Mouse (Mus musculus) inflammation-experienced regulatory T-cells, adult 6 months (primary cell): ENCODE results near the gene Arid4a. TPM values are rescaled to one million over a fixed set of nuclear protein-coding genes. Genes with fewer than 3 reads are reported as not detected.
A peak's percentile ranks its signal among the peaks of the same experiment; 100 is the strongest.

Experiments used
- ATAC-seq: one replicate; pipeline ENCODE4 v1.8.0; 2017
- polyA plus RNA-seq, 3 experiments: library from polyadenylated mRNA; unstranded; fragments of 100-300 nt; shearing (Covaris generic); gene quantifications; one replicate each; pipeline ENCODE4 v1.2.1; 2017

Arid4a gene
- 100 to 1,000 TPM in 1 of 3 experiments, 10 to 100 TPM in 2; 83.6 to 104 (median 99.6) TPM for polyA plus RNA-seq

DNA sequence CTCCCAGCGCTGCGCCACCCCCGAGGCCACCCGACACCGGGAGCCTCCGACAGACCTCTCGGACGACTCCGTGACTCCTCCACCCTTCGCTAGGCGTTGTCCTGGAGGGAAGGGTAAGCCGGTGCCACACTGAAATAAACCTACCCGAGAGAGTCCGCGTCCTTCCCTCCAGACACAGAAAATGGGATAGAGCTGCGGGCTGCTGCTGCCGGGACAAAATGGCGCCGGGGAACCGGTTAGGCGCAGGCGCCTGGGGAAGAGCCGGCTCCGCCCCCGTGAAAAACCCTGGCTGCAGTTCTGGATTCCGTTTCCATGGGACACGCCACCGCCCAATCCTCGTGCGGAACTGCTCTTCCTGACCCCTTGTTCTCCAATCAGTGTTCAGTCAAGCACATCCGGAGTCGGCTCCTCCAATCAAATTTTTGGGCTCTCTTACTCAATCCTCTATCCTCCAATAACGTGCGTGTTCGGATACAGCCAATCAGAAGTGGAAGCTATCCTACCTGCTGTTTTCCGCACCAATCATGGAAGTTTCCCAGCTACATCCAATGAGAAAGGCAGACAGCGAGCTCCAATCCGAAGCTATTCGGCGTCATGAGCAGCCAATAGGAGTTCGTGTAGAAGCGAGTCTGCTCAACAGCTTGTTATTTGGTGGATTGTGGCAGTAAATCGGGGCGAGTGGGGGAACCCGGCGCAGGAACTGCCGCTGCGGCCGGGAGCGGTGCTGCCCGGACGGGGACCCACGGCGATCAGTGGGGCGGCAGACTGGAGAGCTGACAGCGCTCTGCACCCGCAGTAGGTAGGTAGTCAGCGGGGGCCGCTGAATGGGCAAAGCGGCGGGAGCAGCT lies at the start of gene Arid4a:
Arid4a (plus strand) TSS at position 628 of the 848 bp plus-strand sequence.
- peak; percentile 90 for ATAC-seq

DNA sequence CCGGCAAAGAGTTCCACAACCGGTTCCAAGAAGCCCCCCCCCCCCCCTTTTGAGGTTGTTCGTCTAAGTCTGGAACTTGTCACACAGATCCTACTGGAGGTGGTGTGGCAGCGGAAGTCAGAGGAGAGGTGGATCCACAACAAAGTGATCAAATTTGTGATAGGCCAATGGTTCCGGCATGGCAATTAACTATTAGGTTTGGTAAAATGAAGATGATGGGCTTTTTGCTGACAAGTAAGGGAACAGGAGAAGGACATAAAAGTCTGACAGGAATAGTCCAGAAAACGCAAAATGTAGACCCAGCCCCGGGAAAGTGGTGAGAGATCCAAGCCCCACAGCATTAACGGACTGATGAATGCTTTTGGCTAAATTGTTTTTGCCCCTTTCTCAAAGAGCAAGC lies 48.2 kb upstream of the Arid4a start:
- ATAC-seq, result no peak

DNA sequence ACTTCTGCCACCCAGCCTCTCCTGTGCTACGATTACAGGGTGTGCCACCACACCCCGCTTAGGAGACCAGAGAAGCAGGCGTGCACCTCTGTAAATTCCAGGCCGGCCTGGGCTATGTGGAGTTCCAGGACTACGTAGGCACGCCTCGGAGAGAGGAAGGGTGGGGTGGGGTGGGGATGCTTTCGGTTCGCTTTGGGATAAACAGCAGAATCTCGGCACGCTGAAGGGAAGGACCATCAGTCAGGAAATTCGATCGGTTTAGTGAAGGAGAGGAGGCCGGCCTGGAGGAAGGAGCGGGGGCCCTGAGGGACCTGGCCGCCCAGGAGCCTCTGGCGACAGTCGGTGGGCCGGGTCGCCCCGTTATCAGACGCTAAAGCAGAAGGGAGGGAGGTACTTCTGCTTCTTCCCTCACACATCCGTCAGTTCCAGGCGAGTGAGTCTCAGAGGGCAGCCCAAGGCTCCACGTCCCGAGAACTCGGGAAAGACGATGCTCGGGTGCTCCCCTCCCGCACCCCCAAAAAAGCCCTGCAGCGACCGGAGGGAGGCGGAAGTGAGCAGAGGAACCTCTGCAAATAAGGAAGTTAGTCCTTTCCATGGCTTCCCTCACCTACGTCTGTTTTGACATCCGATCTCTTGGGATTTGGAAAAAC lies 47.5 kb upstream of the Arid4a start:
- peak; percentile 72 for ATAC-seq

DNA sequence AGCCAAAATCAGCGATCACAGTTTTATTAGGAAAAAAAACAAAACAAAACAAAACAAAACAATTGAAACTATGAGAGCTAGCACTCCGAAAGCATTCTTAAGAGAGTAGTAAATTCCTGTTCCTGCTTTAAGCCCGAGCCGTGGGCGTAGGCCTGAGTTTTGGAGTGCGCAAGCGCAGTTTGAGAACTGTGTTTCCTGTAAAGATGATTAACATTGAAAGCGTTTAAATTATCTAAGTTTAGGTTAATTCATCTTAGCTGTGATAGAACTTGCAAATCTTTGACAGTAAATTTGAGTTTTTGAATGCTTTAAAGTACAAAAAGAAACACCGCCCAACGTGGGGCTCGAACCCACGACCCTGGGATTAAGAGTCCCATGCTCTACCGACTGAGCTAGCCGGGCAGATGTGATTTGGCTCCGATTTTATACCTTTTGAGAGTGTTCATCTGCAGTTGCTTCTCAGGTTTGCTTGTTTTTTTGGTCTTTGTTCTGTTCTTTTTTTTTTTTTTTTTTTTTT lies 46.9 kb upstream of the Arid4a start:
- ATAC-seq, result peak; percentile 58

DNA sequence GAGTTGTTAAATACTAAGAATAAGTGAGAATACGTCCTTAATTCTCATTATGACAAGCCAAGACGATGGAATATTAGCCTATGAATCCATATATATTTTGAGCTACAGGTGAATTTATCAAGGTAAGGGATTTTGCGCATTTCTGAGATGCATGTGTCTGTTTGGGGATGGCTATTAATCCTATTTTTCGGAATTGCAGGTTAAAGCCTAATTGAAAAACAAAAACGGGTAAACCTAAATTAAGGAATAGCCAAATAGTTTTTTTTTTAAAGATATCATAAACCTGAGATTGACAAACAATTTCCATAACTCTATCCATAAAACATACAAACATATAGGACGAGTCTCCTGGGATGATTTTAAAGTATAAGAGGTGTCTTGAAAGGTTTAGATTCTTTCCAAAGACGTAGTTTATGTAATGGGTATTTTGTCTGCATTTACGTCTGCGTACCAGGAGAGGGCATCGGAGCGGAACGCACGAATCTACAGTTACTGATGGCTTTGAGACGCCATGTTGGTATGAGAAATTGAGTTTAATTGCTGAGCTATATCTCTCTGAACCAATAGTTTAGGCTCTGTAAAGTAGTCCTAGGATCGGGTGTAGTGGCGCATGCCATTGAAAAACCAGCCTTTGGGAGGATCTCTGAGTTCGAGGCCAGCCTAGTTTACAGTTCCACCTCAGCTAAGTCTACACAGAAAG lies 46.2 kb upstream of the Arid4a start:
- ATAC-seq, result peak; percentile 46

DNA sequence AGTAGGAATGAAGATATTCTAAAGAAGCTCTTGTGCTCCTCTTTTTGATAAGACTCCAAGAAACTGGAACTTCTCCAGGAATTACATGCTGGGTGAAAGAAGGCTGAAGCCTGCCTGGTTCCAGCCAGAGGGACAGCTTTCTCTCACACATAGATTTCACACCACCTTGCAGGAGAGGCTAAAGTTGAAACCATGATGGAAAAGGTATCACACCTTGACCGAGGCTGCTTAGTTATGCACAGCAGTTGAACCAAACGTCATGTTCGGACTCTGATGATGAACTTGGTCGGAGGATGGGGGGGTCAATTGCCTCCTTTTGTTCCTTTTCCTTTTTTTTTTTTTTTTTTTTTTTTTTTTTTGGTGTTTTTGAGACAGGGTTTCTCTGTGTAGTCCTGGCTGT lies 42.0 kb upstream of the Arid4a start:
- ATAC-seq, result no peak

DNA sequence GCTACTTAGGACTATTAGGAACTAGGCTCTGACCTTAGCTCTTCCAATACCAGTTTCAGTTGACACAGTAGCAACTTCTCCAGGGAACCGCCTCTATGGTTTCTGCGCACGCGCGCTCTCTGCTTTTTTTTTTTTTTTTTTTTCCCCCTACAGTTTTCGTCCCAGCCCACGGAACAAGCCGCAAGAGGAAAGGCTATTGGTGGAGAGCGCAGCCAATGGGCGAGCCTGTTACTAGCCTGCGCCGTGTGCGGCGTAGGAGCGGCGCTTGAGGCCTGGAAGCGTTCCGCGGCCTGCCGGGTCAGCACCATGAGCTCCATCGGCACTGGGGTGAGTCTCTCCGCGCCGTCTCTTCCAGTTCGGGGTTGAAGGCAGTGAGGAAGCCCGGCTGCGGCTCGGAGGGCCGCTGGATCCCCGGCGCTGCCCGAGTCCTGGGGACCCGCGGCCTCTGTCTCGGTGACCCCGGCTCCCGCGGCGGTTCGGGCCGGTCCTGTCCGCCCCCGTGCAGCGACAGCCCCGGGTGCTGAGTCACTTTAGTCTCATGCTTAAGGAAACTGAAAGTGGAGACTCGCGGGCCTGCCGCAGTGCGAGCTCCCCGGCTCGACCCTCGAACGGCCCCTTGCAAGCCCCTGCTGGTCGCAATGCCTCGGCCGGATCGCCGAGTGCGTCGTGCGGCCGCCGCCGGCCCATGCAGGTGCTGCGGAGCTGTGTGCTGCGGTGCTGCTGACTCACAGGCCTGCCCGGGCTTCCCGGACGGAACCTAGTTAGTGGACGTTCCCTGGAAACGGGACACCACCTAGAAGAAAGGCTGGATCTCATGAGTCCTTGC lies 41.1 kb upstream of the Arid4a start, which contains the start of gene Psma3:
Psma3 (plus strand) TSS at position 181 of the 826 bp plus-strand sequence.
- peak; percentile 94 for ATAC-seq

DNA sequence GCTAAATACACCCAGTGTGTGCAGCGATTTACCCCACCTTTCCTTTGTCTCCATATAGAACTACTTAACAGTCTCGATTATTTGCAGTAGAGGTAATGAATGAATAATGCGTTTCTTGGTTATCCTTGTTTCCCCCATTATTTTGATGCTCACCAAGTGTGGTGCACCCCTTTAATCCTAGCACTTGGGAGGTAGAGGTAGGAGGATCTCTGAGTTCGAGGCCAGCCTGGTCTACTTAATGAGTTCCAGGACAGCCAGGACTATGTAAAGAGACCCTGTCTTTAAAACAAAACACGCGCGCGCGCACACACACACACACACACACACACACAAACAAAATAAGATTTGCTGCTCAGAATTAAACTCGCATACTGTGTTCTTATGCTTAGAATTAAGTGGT lies 40.4 kb upstream of the Arid4a start:
- ATAC-seq, result no peak

DNA sequence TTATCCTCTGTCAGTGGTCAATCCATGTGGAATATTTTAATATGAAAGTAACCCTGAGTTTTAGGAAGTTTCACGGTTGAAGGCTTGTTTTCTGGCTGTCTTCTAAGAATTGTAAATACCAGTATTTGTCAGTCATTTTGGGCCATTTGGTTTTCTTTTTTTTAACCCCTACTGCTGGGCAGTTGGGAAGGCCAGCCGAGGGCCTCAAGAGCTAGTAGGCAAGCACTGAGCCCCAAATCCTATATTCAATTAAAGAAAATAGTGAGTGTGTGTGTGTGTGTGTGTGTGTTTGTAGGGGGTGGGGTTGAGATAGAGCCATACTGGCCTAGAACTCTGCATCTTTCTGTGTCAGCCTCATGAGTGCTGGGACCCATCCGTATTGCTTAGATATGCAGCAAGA lies 39.9 kb upstream of the Arid4a start:
- no peak for ATAC-seq

DNA sequence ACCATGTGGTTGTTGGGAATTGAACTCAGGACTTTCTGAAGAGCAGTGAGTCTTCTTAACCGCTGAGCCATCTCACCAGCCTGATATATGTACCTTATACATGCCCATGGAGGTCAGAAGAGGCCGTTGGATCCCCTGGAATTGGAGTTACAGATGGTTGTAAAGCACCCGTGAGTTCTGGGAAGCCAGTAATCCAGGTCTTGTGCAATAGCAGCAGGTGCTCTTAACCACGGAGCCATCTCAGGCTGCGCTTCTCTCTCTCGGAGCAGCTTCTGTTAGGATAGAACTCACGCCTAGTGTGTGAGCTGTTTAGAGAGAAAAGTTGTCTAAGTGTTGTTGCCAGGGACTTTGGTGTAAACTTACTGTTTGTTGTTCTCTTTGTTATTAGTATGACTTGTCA lies 37.4 kb upstream of the Arid4a start:
- no peak for ATAC-seq

DNA sequence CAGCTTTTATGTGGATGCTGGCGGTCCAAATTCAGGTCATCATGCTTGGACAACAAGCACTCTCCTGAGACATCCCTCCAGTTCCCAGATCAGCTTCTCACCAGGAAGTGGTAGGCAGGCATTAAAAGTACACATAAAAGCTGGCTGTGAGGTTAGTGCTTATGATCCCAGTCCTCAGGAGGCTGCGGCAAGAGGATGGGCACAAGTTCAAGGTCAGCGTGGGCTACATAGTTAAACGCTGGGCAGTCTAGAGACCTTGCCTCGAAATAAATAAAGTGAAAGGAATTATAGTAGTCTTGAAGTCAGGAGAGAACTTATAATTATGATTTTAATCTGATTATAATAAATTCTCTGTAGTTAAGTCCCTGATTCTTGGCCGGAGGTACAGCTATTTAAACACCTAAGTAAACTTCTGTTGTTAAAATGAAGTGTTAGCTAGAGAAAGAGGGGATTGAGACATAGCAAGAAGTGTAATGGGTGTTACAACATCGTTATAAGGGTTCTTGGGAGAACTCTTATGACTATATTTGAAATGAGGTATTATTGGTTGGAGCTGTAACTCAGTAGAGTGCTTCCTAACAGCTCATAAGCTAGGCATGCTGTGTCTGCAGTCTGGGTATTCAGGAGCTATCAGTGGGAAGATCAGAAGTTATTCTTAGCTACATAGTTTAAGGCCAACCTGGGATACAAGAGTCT lies 30.8 kb upstream of the Arid4a start:
- ATAC-seq, result no peak

DNA sequence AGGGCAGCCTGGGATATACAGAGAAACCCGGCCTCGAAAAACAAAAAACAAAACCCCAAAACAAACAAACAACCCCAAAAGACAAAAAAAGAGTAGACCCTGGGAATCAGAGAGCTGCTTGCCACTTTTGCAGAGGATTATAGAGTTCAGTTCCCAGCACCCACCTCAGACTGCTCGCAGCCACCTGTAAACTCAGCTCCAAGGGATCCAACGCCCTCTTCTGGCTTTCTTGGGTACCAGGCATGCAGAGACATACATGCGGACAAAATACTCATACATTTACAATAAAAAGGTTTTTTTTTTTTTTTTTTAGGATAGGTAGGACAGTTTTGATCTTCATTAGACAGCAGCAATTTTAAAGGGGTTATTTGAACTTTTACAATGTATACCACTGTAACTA lies 18.6 kb upstream of the Arid4a start:
- no peak for ATAC-seq

DNA sequence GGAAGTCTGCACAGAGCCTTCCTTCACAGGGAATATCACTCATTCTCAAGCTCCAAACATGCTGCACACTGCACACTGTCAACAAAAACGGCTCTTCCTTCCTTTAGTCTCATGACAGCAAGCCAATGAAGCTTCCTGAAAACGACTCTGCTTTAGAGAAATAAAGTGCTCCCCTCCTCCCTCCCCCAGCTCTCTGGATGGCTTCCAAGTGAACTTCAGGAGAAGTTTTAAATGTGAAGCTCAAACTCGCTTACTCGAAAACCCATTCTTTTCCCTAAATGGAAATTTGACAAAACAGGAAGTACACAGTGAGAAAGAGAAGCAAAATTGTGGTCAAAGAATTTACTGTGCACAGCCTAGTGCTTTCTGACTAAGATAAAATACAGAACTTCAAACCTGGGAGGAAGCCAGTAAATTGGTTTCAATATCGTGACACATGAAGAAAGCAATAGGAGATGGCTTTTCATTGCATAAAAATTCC lies 16.3 kb upstream of the Arid4a start:
- peak; percentile 89 for ATAC-seq

DNA sequence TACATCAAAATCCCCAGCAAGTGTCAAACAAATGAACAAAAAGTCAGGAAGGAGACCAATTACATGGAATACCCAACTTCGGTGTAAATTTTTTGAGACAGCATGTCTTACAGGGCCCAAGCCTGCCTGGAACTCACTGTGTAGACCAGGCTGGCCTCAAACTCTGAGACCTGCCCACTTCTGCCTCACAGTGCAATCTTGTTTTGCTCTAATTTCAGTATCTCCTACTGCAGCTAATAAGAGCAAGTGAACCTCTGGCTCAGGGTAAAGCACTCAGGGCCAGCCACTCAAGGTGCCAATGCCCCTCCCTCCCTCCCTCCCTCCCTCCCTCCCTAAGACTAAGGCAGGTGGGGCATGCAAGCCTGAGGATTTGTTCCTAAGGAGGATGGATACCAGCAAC lies 15.4 kb upstream of the Arid4a start:
- ATAC-seq, result no peak

DNA sequence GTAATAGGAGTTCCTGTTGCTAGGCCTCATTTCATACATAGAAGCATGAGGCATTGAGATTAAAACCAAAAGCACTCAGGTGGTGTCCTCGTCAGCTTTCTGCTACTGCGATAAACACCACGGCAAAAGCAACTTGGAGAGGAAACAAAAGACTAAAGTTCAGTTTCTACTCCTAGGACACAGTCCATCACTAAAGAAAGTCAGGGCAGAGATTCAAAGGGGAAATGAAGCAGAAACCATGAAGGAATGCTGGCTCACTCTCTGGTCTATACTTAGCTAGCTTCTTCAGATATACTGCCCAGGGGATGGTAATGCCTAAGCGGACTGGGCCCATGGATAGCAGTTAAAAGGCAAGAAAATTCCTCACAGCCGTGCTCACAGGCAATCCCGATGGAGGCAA lies 14.3 kb upstream of the Arid4a start:
- no peak for ATAC-seq

DNA sequence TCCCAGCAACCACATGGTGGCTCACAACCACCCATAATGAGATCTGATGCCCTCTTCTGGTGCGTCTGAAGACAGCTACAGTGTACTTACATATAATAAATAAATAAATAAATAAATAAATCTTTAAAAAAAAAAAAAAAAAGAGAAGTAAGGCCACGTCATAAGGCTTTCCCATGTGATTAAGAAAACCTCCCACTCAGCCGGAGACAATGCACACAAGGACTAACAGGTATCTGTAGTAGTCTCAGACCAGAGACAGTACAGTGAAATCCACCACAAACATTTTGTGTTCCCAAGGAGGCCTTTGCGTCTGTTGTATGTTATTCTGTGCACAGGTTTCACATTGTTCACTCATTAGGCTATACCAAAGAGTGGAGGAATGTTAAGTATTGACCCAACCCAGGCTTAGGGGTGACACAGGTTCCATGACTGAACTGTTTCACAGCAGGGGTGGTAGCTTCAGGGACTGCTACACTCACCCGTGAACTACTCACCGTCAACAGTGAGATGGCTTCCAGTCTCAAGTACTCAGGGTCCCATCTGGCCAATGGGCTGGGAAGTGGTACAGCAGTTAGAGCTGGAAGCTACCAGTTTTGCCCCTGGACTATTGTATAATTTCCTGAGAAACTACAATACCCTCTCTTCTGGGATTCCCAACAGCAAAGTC lies 11.9 kb upstream of the Arid4a start:
- no peak for ATAC-seq

DNA sequence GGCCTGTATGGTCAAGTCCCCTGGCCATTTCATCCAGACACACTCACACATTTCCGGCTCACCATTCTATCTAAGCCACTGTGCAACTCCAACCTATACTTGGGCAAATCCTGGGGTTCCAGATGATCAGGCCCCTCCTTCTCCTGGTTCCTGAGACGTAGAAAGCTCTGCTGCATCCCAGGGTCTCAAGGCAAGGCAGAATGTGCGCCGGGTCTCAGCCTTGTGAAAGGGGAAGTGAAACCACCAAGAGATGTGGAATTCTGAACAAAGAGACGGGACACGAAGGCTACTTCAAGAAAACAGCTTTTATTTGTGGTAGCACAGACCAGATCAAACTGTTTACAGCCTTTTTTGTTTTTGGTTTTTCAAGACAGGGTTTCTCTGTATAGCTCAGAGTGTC lies 9.6 kb upstream of the Arid4a start:
- ATAC-seq, result no peak

DNA sequence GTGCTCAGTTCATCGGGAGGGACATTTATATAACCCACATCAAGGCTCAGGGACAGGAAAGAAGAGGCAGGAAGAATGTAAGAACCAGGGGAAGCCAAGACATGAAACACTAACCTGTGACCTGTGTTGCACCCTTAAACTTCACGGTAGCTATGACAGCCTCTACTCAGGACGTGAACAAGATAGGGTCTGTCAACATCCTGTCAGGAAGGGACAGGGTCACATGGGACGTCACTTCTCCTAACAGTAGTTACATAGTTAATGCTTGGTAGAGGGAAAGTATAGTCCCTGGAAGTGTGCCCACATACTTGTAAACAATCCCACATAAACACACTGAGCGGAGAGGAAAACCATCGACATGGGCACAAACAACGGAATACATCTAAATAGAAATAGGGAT lies 8.9 kb upstream of the Arid4a start:
- ATAC-seq, result peak; percentile 81

DNA sequence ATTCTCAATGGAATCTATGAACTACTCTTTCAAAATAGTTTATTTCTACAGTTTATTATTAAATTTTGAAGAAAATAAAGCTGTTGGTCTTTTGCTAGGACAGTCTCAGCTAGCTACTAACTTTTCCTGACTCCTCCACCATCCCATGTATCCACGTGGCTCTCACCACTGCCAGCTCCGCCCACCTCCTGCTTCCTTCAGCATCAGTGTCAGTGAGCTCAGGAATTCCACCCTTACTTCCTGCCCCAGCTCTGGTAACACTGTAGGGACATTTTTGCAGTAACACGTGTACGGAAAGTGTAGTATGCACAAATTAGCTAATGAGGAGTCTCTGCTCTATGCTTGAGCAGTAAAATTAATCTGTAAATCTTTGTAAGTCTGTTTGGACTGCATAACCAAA lies 6.0 kb upstream of the Arid4a start:
- ATAC-seq, result no peak

DNA sequence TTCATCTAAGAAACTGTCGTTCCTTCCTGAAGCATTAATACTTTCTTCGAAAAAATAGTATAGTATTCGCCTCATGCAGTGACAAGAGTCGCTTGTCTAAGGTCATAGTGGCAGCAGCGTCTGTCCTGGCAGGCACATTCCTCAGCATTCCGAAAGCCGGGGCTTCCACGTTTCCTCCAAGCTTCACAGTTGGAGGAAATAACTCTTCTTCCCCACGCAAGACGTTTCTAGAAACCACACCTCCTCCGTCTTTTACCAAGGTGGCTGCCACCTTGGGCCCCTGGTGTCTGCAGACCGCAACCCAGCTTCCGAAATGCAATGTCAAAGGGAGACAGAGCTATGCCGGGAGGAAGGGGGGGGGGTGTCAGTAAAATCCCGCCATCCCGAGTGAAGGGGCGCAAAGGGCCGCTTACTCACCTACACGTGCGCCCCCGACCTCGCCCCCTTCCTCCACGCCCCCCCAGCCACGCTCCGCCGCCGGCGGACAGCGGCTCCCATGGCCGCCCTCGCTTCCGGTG lies 886 bp upstream of the Arid4a start:
- peak; percentile 33 for ATAC-seq

DNA sequence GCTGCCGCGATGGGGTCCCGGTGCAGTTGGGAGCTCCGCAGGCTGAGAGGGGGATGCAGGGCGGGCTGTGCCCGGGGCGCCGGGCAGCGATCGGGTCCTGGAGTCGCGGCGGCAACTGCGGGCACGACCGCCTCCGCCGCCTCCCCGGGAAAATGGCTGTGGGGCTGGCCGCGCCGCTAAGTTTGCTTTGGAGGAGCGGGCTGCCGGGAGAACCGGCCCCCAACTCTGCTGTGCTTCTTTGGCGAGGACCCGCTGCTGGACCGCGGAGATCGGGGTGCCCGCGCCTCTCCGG lies 367 bp downstream of the Arid4a start:
- ATAC-seq, result no peak
